Mouse (Mus musculus) embryonic facial prominence, embryonic 14.5 days (tissue): ENCODE data around the gene Ckmt1. TPM values are rescaled to one million over a fixed set of nuclear protein-coding genes. Genes with fewer than 3 reads are reported as not detected.

Experiments
- ATAC-seq: fragments of 200-750 bp; cut with Nextera tagmentation; 2 replicates; pipeline ENCODE4 v1.8.0; 2017; ENCODE audit warnings: low read depth, moderate number of reproducible peaks, moderate TSS enrichment
- DNase-seq: peaks from one replicate; pipeline ENCODE4 v3.0.0-alpha.2; 2015; ENCODE audit warnings: low spot score
- H3K27ac ChIP-seq: fragments of 300-500 bp; sonication (generic); replicated peaks from 2 replicates; pipeline ENCODE4 v1.5.1; 2014; ENCODE audit warnings: low read depth, mild to moderate bottlenecking, low read length, moderate library complexity
- H3K27me3 ChIP-seq: fragments of 300-500 bp; sonication (generic); replicated peaks from 2 replicates; pipeline ENCODE4 v1.6.1; 2014; ENCODE audit warnings: low read length; ENCODE audit not compliant: control insufficient read depth, insufficient read depth
- H3K36me3 ChIP-seq: fragments of 300-500 bp; sonication (generic); 2 replicates; pipeline ENCODE4 v1.6.1; 2014; ENCODE audit warnings: low read length, mixed read lengths; ENCODE audit not compliant: control insufficient read depth, insufficient read depth
- H3K4me1 ChIP-seq: fragments of 300-500 bp; sonication (generic); 2 replicates; pipeline ENCODE4 v1.6.1; 2014; ENCODE audit warnings: antibody characterized with exemption, low read length; ENCODE audit not compliant: control insufficient read depth, insufficient read depth
- H3K4me2 ChIP-seq: fragments of 300-500 bp; sonication (generic); 2 replicates; pipeline ENCODE4 v1.6.1; 2014; ENCODE audit warnings: low read depth, mild to moderate bottlenecking, low read length, moderate library complexity, mixed read lengths
- H3K4me3 ChIP-seq: fragments of 300-500 bp; sonication (generic); 2 replicates; pipeline ENCODE4 v1.5.1; 2014; ENCODE audit warnings: low read depth, mild to moderate bottlenecking, low read length
- H3K9ac ChIP-seq: fragments of 300-500 bp; sonication (generic); 2 replicates; pipeline ENCODE4 v1.6.1; 2014; ENCODE audit warnings: low read depth, mild to moderate bottlenecking, low read length, moderate library complexity, mixed read lengths
- H3K9me3 ChIP-seq: fragments of 300-500 bp; sonication (generic); 2 replicates; pipeline ENCODE4 v1.6.1; 2016; ENCODE audit warnings: low read length; ENCODE audit not compliant: control insufficient read depth
- WGBS: fragments of 180-500 bp; shearing (Covaris S2); extraction: QIAGEN DNeasy Blood & Tissue Kit; methylation state at CpG from one replicate; pipeline ENCODE4 v1.1.7; 2014; 5-methylcytosine and 5-hydroxymethylcytosine counted together
- polyA plus RNA-seq: library from polyadenylated mRNA; unstranded; fragments of >200 nt; fragmentation: Nextera tagmentation; extraction: Ambion mirVana; gene quantifications from 2 replicates; pipeline ENCODE4 v1.2.1, GENCODE M21; 2014

Gene Ckmt1
- polyA plus RNA-seq, result 21.7 and 31.2 TPM in 2 replicates

GRCm38 (mm10) chr2:121357494-121357893 lies at the start of gene Ckmt1:
TSS of gene Ckmt1 (plus strand) at chr2:121357714.
- DNase-seq (no peak), ATAC-seq (no peak)
- H3K27ac ChIP-seq, result no peak within 1 kb of the TSS
- no peaks in the 10 kb centered on the region for H3K27me3 ChIP-seq
- peak within 1 kb of the TSS; percentile 24 for H3K4me3 ChIP-seq
- no peaks in the 10 kb centered on the region for H3K36me3 ChIP-seq
- H3K4me1 ChIP-seq, result peaks cover 14% of the 10 kb centered on the region
- 55% methylated on average over 5 of the region's 5 CpGs for WGBS
- H3K9ac ChIP-seq, result peak within 1 kb of the TSS; percentile 48; the same call in 1 of the 2 replicates
- H3K4me2 ChIP-seq, result peak within 1 kb of the TSS; percentile 51
- H3K9me3 ChIP-seq, result no peaks in the 10 kb centered on the region

- no peak overlapping the region for H3K27ac ChIP-seq
- DNase-seq (peak; percentile 35), ATAC-seq (peak; percentile 34)
- no peaks in the 10 kb centered on the region for H3K27me3 ChIP-seq
- no peak overlapping the region for H3K9ac ChIP-seq
- no peak overlapping the region for H3K4me3 ChIP-seq
- H3K4me2 ChIP-seq, result peak overlapping the region; percentile 35
- H3K9me3 ChIP-seq, result no peaks in the 10 kb centered on the region
- H3K36me3 ChIP-seq, result peaks cover 12% of the 10 kb centered on the region; the same call in 1 of the 2 replicates
- no peaks in the 10 kb centered on the region for H3K4me1 ChIP-seq
- 11% methylated on average over 4 of the region's 5 CpGs for WGBS
Observed at GRCm38 (mm10) chr2:121308997-121309416, 48.5 kb upstream of the Ckmt1 start.

DNA sequence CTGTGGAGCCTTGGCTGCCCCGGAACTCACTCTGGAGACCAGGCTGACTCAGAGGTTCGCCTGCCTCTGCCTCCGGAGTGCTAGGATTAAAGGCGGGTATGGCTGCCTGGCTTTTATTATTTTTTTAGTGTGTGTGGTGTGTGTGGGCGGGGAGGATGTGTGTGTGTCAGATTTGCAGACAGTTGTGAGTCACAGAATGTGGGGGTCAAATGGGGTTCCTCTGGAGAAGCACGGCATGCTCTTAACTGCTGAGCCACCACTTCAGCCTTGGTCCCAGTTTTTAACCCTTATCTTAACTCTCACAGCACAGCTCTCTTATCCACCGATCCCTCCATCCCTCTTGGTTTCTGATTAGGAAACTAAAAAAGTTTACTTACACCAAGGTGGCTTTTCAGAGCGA lies 41.2 kb upstream of the Ckmt1 start:
- H3K4me3 ChIP-seq, result no peak overlapping the region
- H3K9me3 ChIP-seq, result no peaks in the 10 kb centered on the region
- ATAC-seq, result no peak
- H3K4me1 ChIP-seq, result no peaks in the 10 kb centered on the region
- no peak overlapping the region for H3K27ac ChIP-seq
- no peak overlapping the region for H3K4me2 ChIP-seq
- H3K9ac ChIP-seq, result no peak overlapping the region
- 73% methylated on average over 8 of the region's 8 CpGs for WGBS
- H3K36me3 ChIP-seq, result peaks cover 8% of the 10 kb centered on the region; the same call in 1 of the 2 replicates
- no peak for DNase-seq
- H3K27me3 ChIP-seq, result no peaks in the 10 kb centered on the region

DNA sequence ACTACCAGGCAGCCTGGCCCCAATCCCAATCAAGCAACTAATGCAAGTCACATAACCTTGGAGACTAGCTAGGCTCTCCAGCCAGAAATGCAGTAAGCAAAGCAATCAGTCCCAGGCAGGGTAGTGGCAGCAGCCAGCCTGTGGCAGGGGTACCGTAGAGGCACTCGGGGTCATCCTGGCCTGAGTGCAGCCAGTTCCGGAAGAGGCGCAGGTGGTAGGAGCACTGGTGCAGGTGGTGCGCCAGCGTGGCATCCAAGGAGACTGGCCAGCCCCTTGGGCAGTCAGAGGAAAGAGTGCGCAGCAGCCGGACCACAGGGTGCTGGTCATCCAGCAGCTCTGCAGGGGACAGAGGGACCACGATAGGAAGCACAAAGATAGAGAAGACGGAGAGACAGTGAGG lies 34.5 kb upstream of the Ckmt1 start:
- WGBS, result 88% methylated on average over 10 of the region's 10 CpGs
- H3K27me3 ChIP-seq, result no peaks in the 10 kb centered on the region
- H3K4me3 ChIP-seq, result no peak overlapping the region
- no peak overlapping the region for H3K4me2 ChIP-seq
- no peak overlapping the region for H3K27ac ChIP-seq
- peaks cover 12% of the 10 kb centered on the region; the same call in 1 of the 2 replicates for H3K36me3 ChIP-seq
- DNase-seq (no peak), ATAC-seq (no peak)
- H3K4me1 ChIP-seq, result no peaks in the 10 kb centered on the region
- H3K9ac ChIP-seq, result no peak overlapping the region
- no peaks in the 10 kb centered on the region for H3K9me3 ChIP-seq

DNA sequence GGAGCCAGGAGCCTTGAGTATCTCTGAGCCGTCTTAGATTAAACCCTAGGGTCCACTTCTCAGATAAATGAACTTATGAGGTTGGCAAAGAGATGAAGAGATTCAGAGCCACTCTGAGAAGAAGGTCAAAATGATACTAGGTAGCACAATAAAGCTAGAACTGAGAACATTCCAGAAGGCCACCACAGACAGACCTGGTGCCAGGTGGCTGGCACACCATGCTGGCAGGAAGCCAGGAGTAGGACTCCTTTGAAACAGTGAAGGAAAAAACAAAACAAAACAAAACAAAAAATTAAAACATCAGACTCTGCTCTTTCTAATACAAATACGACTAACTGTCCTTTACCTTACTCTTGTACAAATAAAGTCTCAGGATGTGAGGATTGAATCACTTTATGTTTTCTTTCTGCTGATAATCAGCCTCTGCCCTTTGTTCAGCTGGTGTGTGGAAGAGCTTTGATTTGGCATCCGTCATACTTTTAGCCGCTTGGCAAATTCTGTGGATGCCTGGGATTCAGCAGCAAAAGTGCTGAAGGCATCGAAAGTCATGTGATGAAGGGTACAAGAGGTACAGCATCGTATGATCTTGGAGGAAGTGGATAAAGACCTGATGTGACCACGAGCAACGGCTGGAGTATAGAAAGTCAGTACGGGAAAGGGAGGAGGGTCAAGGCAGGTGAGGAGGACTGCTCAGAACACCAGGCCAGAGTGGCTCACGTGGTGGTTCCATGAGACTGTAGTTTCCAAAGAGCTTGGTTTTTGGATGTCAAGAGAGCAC lies 33.6 kb upstream of the Ckmt1 start:
- no peak for ATAC-seq
- Histone ChIP-seq H3K36me3 (peaks cover 12% of the 10 kb centered on the region; the same call in 1 of the 2 replicates), H3K27ac (no peak overlapping the region), H3K9me3 (no peaks in the 10 kb centered on the region), H3K4me3 (no peak overlapping the region), H3K4me2 (no peak overlapping the region), H3K4me1 (no peaks in the 10 kb centered on the region), H3K27me3 (no peaks in the 10 kb centered on the region), H3K9ac (no peak overlapping the region)
- 85% methylated on average over 10 of the region's 10 CpGs for WGBS
- no peak for DNase-seq

GRCm38 (mm10) chr2:121329492-121329891 lies 28.0 kb upstream of the Ckmt1 start:
- WGBS, result 89% methylated on average over 2 of the region's 2 CpGs
- H3K27ac ChIP-seq, result no peak overlapping the region
- ATAC-seq (no peak), DNase-seq (no peak)
- H3K36me3 ChIP-seq, result no peaks in the 10 kb centered on the region
- H3K9ac ChIP-seq, result no peak overlapping the region
- H3K27me3 ChIP-seq, result no peaks in the 10 kb centered on the region
- no peak overlapping the region for H3K4me2 ChIP-seq
- H3K4me1 ChIP-seq, result no peaks in the 10 kb centered on the region
- H3K9me3 ChIP-seq, result no peaks in the 10 kb centered on the region
- H3K4me3 ChIP-seq, result no peak overlapping the region

DNA sequence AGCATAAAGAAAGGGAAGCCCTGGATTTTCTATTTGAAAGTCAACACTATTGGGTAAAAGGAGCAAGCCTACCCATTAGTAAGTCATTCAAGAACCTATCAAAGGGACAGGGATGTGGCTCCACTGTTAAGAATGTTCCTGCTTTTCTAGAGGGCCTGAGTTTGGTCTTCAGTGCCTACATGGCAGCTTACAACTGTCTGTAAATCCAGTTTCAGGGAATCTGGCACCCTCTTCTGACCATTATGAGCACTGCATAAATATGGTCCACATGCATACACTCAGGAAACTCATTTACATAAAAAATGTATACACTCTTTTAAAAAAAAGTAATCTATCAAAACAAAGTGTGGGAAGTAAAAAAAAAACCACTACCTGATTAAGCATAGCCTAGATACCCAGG lies 18.5 kb upstream of the Ckmt1 start:
- DNase-seq (no peak), ATAC-seq (no peak)
- Histone ChIP-seq H3K4me1 (no peaks in the 10 kb centered on the region), H3K27ac (no peak overlapping the region), H3K9ac (no peak overlapping the region), H3K9me3 (no peaks in the 10 kb centered on the region), H3K4me3 (no peak overlapping the region), H3K4me2 (no peak overlapping the region), H3K27me3 (no peaks in the 10 kb centered on the region), H3K36me3 (no peaks in the 10 kb centered on the region)

GRCm38 (mm10) chr2:121353156-121353555 lies 4.4 kb upstream of the Ckmt1 start:
- H3K27me3 ChIP-seq, result no peaks in the 10 kb centered on the region
- no peaks in the 10 kb centered on the region for H3K9me3 ChIP-seq
- H3K4me3 ChIP-seq, result no peak overlapping the region
- no peak for DNase-seq
- H3K9ac ChIP-seq, result no peak overlapping the region
- no peak overlapping the region for H3K27ac ChIP-seq
- H3K4me1 ChIP-seq, result peaks cover 5% of the 10 kb centered on the region
- no peak for ATAC-seq
- WGBS, result 64% methylated on average over 8 of the region's 8 CpGs
- no peak overlapping the region for H3K4me2 ChIP-seq
- peaks cover 6% of the 10 kb centered on the region; the same call in 1 of the 2 replicates for H3K36me3 ChIP-seq

DNA sequence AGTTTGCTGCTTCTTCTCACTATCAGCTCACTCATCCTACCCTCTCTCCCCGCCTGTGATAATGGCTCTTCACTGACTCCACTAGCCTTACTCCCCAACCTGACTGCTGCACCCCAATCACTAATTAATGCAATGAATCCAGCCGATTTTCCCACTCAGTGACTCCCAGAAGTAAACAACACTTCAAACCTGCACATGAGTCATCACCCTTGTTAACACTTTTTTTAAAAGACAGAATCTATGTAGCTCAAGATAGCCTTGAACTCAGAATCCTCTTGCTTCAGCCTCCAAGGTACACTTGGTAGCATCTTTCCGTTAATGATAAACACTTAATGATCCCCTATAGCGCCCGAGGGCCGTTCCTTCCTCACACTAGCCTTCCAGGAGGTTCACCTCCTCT lies 3.1 kb upstream of the Ckmt1 start:
- DNase-seq, result no peak
- H3K9ac ChIP-seq, result peak overlapping the region; percentile 78
- H3K36me3 ChIP-seq, result no peaks in the 10 kb centered on the region
- H3K9me3 ChIP-seq, result no peaks in the 10 kb centered on the region
- peaks cover 14% of the 10 kb centered on the region for H3K4me1 ChIP-seq
- WGBS, result 2% methylated on average over 6 of the region's 6 CpGs
- H3K4me3 ChIP-seq, result peak overlapping the region; percentile 68
- H3K27ac ChIP-seq, result peak overlapping the region; percentile 52; the same call in 1 of the 2 replicates
- no peak for ATAC-seq
- peak overlapping the region; percentile 87 for H3K4me2 ChIP-seq
- H3K27me3 ChIP-seq, result no peaks in the 10 kb centered on the region
